Mouse (Mus musculus) forebrain, postnatal 0 days (tissue): ENCODE measurements around the gene Rad23a. TPM values are rescaled to one million over a fixed set of nuclear protein-coding genes. Genes with fewer than 3 reads are reported as not detected.

ENCODE experiments used
- ATAC-seq: fragments of 200-750 bp; cut with Nextera tagmentation; 2 replicates; pipeline ENCODE4 v1.8.0; 2017; ENCODE audit warnings: mild to moderate bottlenecking, moderate library complexity
- DNase-seq: peaks from one replicate; pipeline ENCODE4 v3.0.0-alpha.2; 2015
- H3K27ac ChIP-seq: fragments of 300-500 bp; sonication (generic); 2 replicates; pipeline ENCODE4 v1.5.1; 2014; ENCODE audit warnings: low read depth, mild to moderate bottlenecking, antibody characterized with exemption, low read length, moderate library complexity, mixed read lengths
- H3K27me3 ChIP-seq: fragments of 300-500 bp; sonication (generic); 2 replicates; pipeline ENCODE4 v1.6.1; 2014; ENCODE audit warnings: mild to moderate bottlenecking, low read length, mixed read lengths; ENCODE audit not compliant: insufficient read depth
- H3K36me3 ChIP-seq: fragments of 300-500 bp; sonication (generic); 2 replicates; pipeline ENCODE4 v1.6.1; 2014; ENCODE audit warnings: mild to moderate bottlenecking, moderate library complexity; ENCODE audit not compliant: insufficient read depth
- H3K4me1 ChIP-seq: fragments of 300-500 bp; sonication (generic); 2 replicates; pipeline ENCODE4 v1.6.1; 2014; ENCODE audit warnings: antibody characterized with exemption; ENCODE audit not compliant: insufficient read depth
- H3K4me2 ChIP-seq: fragments of 300-500 bp; sonication (generic); 2 replicates; pipeline ENCODE4 v1.6.1; 2014; ENCODE audit warnings: low read depth, mild to moderate bottlenecking, moderate library complexity
- H3K4me3 ChIP-seq: fragments of 300-500 bp; sonication (generic); 2 replicates; pipeline ENCODE4 v1.5.1; 2014; ENCODE audit warnings: low read depth, low read length, mixed read lengths
- H3K9ac ChIP-seq: fragments of 300-500 bp; sonication (generic); 2 replicates; pipeline ENCODE4 v1.6.1; 2014; ENCODE audit warnings: mild to moderate bottlenecking
- H3K9me3 ChIP-seq: fragments of 300-500 bp; sonication (generic); 2 replicates; pipeline ENCODE4 v1.6.1; 2016; ENCODE audit warnings: low read length
- CTCF ChIP-seq: sonication (generic); IDR thresholded peaks from 2 replicates; pipeline ENCODE4 v1.5.1; 2016; ENCODE audit warnings: antibody characterized with exemption, control low read depth, low read depth
- WGBS: fragments of 180-500 bp; shearing (Covaris S2); extraction: QIAGEN DNeasy Blood & Tissue Kit; methylation state at CpG from one replicate; pipeline ENCODE4 v1.1.7; 2014; 5-methylcytosine and 5-hydroxymethylcytosine counted together
- polyA plus RNA-seq: library from polyadenylated mRNA; unstranded; fragments of >200 nt; fragmentation: Nextera tagmentation; extraction: Ambion mirVana; gene quantifications from 2 replicates; pipeline ENCODE4 v1.2.1, GENCODE M21; 2015
- total RNA-seq: library from RNA; depleted of rRNA; stranded (reverse); fragments of >200 nt; gene quantifications from 2 replicates; pipeline ENCODE4 v1.2.3, GENCODE M21; 2014

The Rad23a gene
- total and polyA plus RNA-seq, 2 experiments from 2014 or later, result 55.3 to 77.4 TPM

DNA sequence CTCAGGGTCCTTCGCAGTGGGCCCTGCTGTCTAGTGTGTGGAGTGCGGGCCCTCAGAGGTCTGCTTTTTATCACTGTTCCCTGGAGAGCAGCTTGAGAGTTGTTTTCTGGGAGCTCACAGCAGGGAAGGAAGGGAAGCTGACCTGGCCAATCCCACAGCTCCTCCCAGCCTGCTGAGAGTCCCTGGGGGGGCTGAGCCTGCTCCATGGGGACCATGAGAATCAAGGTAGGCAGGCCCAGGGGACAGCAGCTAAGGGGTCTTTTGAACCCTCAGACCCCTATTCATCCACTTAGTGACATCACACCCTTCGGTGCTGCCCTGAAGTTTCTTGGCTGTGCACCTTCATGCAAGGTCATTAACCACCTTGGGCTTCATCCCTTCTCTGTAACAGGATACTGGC lies 17.7 kb downstream of the Rad23a start, which contains the start of gene Dand5:
Dand5 (minus strand) TSS at position 101 of the 400 bp plus-strand sequence.
- Histone ChIP-seq H3K4me1 (no peaks in the 10 kb centered on the region), H3K4me3 (peak within 1 kb of the TSS; percentile 31), H3K27ac (no peak within 1 kb of the TSS), H3K27me3 (no peaks in the 10 kb centered on the region), H3K36me3 (no peaks in the 10 kb centered on the region), H3K4me2 (peak within 1 kb of the TSS; percentile 49), H3K9me3 (no peaks in the 10 kb centered on the region), H3K9ac (peak within 1 kb of the TSS; percentile 0; the same call in 1 of the 2 replicates)
- ATAC-seq (no peak), DNase-seq (no peak)
- TF ChIP-seq CTCF, result no peak
- WGBS, result 33% methylated on average over 3 of the region's 3 CpGs

DNA sequence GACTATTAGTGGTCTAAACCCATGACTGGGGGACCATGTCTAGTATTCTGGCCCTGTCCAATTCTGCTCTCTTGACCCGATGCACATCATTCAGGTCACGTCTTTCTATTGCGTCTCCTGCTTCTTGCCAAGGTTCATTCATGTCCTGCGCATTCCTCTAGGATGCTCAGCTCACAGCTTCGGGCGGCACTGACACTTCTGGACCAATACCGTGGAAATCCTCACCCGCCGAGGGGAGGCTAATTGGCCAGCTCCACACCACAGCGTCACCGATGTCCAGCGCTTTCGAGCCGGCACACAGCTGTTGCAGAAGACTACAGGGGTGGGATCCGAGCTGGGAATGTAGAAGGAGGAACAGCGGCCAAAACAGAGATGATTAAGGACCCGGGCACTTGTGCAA lies 24.3 kb downstream of the Rad23a start:
- Histone ChIP-seq H3K36me3 (no peaks in the 10 kb centered on the region), H3K9me3 (no peaks in the 10 kb centered on the region), H3K27ac (no peak overlapping the region), H3K4me1 (peaks cover 14% of the 10 kb centered on the region), H3K4me2 (no peak overlapping the region), H3K27me3 (no peaks in the 10 kb centered on the region), H3K9ac (no peak overlapping the region), H3K4me3 (no peak overlapping the region)
- no peak for ATAC-seq
- no peak for TF ChIP-seq CTCF
- 78% methylated on average over 17 of the region's 17 CpGs for WGBS
- no peak for DNase-seq

- H3K36me3 ChIP-seq, result no peaks in the 10 kb centered on the region
- H3K4me3 ChIP-seq, result no peak overlapping the region
- DNase-seq (peak; percentile 93), ATAC-seq (peak; percentile 70)
- H3K9ac ChIP-seq, result no peak overlapping the region
- TF ChIP-seq CTCF, result peak; percentile 96
- 10% methylated on average over 9 of the region's 9 CpGs for WGBS
- H3K4me1 ChIP-seq, result peaks cover 14% of the 10 kb centered on the region
- no peaks in the 10 kb centered on the region for H3K9me3 ChIP-seq
- H3K27me3 ChIP-seq, result no peaks in the 10 kb centered on the region
- peak overlapping the region; percentile 17 for H3K4me2 ChIP-seq
- H3K27ac ChIP-seq, result peak overlapping the region; percentile 87
Observed at GRCm38 (mm10) chr8:84815547-84815946, 24.9 kb downstream of the Rad23a start.

DNA sequence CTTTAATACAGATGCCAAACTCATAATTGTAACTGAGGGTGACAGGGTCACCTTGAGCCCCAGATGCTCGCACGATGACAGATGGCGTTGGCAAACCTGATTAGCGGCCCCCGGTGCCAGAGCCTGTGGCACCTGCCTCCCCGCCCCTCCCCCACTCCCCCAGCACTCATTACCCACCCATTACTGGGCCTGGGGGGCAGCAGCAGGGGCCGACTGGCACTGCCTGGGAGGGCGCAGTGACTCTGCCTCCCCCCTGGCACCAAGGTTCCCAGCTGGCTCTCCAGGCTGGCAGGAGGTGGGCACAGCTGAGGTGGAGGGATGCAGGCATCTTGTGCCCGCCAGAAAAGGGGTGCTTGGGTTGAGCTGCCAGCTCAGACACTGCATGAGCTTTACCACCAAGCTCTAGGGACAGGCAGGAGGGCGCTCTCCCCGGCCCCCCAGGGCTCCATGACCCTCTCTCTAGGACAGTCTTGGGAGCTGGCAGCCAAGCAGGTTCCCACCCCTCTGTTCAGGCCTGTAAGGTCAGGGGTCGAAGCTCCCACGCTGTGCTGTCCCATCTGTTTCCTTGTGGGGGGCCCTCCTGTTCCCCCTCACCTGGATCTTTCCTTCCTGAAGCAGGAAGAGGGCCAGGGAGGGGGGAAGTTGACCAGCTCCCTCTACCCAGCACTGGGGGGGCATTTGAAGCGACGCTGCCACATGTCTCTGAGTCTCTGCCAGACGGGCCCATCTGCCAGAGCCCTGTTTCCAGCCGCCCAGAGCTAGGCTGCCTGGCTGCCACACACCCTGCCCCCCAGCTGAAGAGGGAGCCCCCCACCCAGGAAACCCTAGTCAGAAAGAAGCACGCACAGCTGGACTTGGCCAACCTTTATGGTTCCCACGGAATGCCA lies 25.7 kb downstream of the Rad23a start:
- H3K4me1 ChIP-seq, result peaks cover 14% of the 10 kb centered on the region
- no peaks in the 10 kb centered on the region for H3K36me3 ChIP-seq
- H3K4me2 ChIP-seq, result peak overlapping the region; percentile 19
- no peaks in the 10 kb centered on the region for H3K27me3 ChIP-seq
- H3K4me3 ChIP-seq, result no peak overlapping the region
- no peak for TF ChIP-seq CTCF
- H3K27ac ChIP-seq, result peak overlapping the region; percentile 87
- 27% methylated on average over 19 of the region's 19 CpGs for WGBS
- no peaks in the 10 kb centered on the region for H3K9me3 ChIP-seq
- ATAC-seq (peak; percentile 26), DNase-seq (peak; percentile 61)
- 0 out of 2 replicates have a peak overlapping the region, but pooled peaks have one; percentile 2 for H3K9ac ChIP-seq

DNA sequence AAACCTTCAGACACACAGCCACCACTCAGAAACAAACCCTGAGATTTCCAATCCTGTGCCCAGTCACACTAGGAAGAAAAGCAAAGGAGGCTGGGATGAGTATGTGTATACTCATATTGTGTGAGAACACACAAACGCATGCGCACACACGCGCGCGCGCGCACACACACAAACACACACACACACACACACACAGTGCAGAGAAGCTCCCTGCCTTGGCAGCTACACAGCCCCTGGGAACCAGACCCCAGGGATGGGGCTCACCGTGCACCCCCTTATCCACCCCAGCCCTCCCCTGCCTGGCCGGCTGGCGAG lies 26.3 kb downstream of the Rad23a start:
- peak; percentile 15 for ATAC-seq
- 0 out of 2 replicates have a peak overlapping the region, but pooled peaks have one; percentile 2 for H3K9ac ChIP-seq
- H3K9me3 ChIP-seq, result no peaks in the 10 kb centered on the region

GRCm38 (mm10) chr8:84813830-84814229 lies 26.6 kb downstream of the Rad23a start:
- Histone ChIP-seq H3K9me3 (no peaks in the 10 kb centered on the region), H3K9ac (peak overlapping the region; percentile 10; the same call in 1 of the 2 replicates), H3K4me1 (peaks cover 14% of the 10 kb centered on the region), H3K27me3 (no peaks in the 10 kb centered on the region), H3K4me3 (no peak overlapping the region), H3K27ac (peak overlapping the region; percentile 87), H3K36me3 (no peaks in the 10 kb centered on the region), H3K4me2 (no peak overlapping the region)
- DNase-seq (no peak), ATAC-seq (0 out of 2 replicates have a peak, but pooled peaks have one; percentile 3)
- WGBS, result 67% methylated on average over 3 of the region's 3 CpGs
- no peak for TF ChIP-seq CTCF

More for the DNA sequence above, 26.3 kb downstream of the Rad23a start:
- peak overlapping the region; percentile 87 for H3K27ac ChIP-seq
- H3K4me1 ChIP-seq, result peaks cover 14% of the 10 kb centered on the region
- peak overlapping the region; percentile 19 for H3K4me2 ChIP-seq
- H3K4me3 ChIP-seq, result no peak overlapping the region
- no peaks in the 10 kb centered on the region for H3K36me3 ChIP-seq
- no peak for TF ChIP-seq CTCF
- DNase-seq, result peak; percentile 63
- no peaks in the 10 kb centered on the region for H3K27me3 ChIP-seq
- WGBS, result 51% methylated on average over 11 of the region's 11 CpGs

DNA sequence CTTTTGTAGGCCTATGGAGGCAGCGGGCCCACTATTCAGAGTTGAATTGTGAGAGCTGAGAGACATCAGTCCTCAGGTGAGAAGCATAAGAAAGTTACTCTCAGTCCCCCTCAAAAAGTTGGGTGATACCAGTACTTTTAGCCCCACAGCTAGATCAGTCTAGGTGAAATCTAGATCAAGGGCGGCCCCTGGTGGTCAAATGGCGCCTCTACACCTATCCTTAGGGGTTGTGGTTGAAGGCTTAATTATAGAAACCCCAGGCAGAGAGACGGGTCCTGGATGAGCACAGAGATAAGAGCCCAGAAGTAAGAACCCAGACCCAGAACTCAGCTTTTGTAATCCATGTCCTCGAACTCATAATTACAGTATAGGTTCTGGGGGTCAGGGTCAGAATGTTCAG lies 27.4 kb downstream of the Rad23a start:
- 0% methylated on average over 5 of the region's 5 CpGs for WGBS
- Histone ChIP-seq H3K4me1 (peaks cover 14% of the 10 kb centered on the region), H3K27ac (peak overlapping the region; percentile 87), H3K9me3 (no peaks in the 10 kb centered on the region), H3K4me2 (no peak overlapping the region), H3K27me3 (no peaks in the 10 kb centered on the region), H3K36me3 (no peaks in the 10 kb centered on the region), H3K4me3 (no peak overlapping the region), H3K9ac (peak overlapping the region; percentile 10; the same call in 1 of the 2 replicates)
- peak; percentile 44; the same call in 1 of the 2 replicates for ATAC-seq
- TF ChIP-seq CTCF, result peak; percentile 93
- DNase-seq, result peak; percentile 93
